Mouse (Mus musculus): ENCODE data around the gene Olfr195. TPM values are rescaled to one million over a fixed set of nuclear protein-coding genes. Genes with fewer than 3 reads are reported as not detected.
"Not testable (repeated sequence)": the region's sequence is repeated elsewhere in the genome, so short reads cannot be mapped to it uniquely, and the experiment has no call there.

The Olfr195 gene
- polyA plus RNA-seq (2016; fragmentation: Nextera tagmentation; extraction: Ambion mirVana): not detected in 2 replicates

DNA sequence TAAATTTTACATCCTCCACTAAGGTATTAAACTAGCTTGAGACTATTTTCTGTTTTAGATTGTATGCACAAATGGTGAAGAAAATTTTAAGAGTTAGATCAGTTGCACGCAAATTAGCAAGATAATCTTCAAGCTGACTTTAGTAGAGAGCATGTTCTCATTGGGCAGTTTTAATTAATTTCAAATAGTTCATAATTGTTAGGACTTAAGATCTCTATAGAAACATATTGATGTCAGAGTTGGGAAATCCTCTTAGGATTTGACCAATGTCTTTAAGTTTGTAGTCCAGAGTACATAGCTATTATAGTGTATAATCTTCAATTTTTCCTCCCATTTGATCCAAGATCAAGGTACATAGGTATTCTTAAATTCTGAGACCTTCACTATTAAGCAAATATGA, at the start of gene Olfr195:
Olfr195 (plus strand) TSS at position 301 of the 400 bp plus-strand sequence.
- Histone ChIP-seq H3K4me3 (no peak within 1 kb of the TSS), H3K27me3 (replicated peaks) (no peaks in the 10 kb centered on the region), H3K36me3 (no peaks in the 10 kb centered on the region), H3K4me2 (no peak within 1 kb of the TSS), H3K9ac (no peak within 1 kb of the TSS), H3K9me3 (replicated peaks) (0 out of 2 replicates have a peak, but pooled peaks cover 3% of the 10 kb centered on the region), H3K27ac (no peak within 1 kb of the TSS), H3K4me1 (no peaks in the 10 kb centered on the region)
- WGBS (ENCODE audit: insufficient replicate concordance): 68% methylated on average over 1 of the region's 1 CpGs
- ATAC-seq: no peak

DNA sequence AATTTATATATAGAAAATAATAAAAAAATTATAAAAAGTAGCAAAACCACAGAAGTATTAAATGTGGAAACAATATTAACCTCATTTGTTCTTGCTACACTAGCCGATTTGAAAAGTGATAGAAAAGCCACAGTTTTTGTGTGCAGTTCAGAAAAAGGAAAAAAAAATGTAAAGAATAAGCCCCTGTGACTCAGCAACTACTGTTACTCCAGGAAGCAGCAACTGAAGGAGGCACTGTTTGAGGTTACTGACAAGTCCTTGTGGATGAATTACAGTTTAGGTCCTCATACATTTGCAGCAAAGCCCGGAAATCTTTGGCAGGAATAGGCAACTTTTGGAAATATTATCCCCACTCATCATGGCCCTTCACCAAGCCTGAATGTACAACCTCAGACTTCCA, 41.5 kb upstream of the Olfr195 start:
- Histone ChIP-seq H3K36me3 (no peaks in the 10 kb centered on the region), H3K4me1 (no peaks in the 10 kb centered on the region), H3K4me2 (no peak overlapping the region), H3K27ac (no peak overlapping the region), H3K9me3 (replicated peaks) (no peaks in the 10 kb centered on the region), H3K9ac (no peak overlapping the region), H3K4me3 (no peak overlapping the region), H3K27me3 (replicated peaks) (no peaks in the 10 kb centered on the region)
- ATAC-seq: no peak
- WGBS (ENCODE audit: insufficient replicate concordance): 61% methylated on average over 2 of the region's 2 CpGs

DNA sequence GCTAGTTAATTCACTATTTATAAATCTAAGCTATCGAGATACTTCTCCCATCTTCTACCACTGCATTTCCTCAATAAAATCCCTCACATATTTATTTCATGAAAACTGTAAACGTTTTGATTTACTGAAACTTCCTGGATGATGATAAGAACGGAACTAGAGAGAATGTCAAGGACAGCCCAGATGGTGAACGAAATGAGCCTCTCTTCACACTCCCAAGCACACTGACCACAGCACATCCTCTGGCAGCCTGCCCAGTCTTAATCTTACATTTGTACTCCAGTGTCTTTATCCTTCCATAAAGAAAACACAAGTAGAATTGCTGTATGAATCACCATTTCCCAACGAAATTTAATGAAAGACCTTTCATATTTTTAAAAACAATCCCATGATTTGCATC, 38.3 kb upstream of the Olfr195 start:
- H3K27ac ChIP-seq; H3K36me3 ChIP-seq; H3K9me3 ChIP-seq (replicated peaks); ATAC-seq; H3K27me3 ChIP-seq (replicated peaks); H3K4me2 ChIP-seq; H3K9ac ChIP-seq; H3K4me1 ChIP-seq; H3K4me3 ChIP-seq: not testable (repeated sequence)
- 41% methylated on average over 5 of the region's 5 CpGs for WGBS (ENCODE audit: insufficient replicate concordance)

DNA sequence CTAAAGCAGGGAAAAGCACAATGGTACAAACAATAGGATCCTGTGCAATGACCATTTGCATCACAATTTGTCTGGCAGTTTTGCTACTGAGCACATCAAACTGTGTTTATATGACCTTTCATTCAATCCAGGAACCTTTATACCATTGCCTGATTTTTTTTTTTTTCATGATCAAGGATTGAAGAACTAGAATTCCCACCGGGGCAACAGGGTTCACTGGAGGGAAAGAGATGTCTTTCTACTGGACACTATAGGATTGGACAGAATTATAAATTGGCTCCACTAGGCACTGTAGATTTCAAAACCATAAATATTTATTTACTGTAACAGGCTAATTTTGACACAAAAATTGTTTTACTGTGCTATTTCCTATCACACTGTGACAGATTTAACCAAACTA, 35.1 kb upstream of the Olfr195 start, which contains the start of gene Olfr193:
Olfr193 (minus strand) TSS at position 101 of the 400 bp plus-strand sequence.
- Histone ChIP-seq H3K36me3 (no peaks in the 10 kb centered on the region), H3K4me1 (no peaks in the 10 kb centered on the region), H3K4me2 (no peak within 1 kb of the TSS), H3K4me3 (no peak within 1 kb of the TSS), H3K27ac (no peak within 1 kb of the TSS), H3K9me3 (replicated peaks) (no peaks in the 10 kb centered on the region), H3K9ac (no peak within 1 kb of the TSS), H3K27me3 (replicated peaks) (no peaks in the 10 kb centered on the region)
- ATAC-seq: no peak
- 59% methylated on average over 1 of the region's 1 CpGs for WGBS (ENCODE audit: insufficient replicate concordance)

DNA sequence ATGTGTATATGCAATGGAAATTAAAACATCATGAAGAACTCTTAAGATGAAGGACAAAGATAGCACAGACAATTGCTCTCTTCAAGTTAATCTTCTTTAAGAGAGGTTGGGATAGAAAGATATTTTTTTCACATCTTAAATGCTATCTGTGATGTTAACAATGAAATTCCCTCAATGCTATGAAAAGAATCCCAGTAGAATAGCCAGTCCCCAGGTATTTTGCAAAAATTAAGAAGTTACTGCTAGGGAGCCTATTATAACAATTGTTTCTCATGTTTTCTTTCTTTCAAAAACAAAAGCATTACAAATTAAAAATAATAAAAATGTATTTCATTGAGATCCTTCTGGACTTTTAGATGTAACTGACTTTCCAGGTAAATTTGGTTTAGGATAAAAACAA, 25.9 kb upstream of the Olfr195 start, which contains the start of gene Olfr194:
Olfr194 (minus strand) TSS at position 101 of the 400 bp plus-strand sequence.
- no peak within 1 kb of the TSS for H3K9ac ChIP-seq
- H3K9me3 ChIP-seq (replicated peaks): no peaks in the 10 kb centered on the region
- H3K27ac ChIP-seq: no peak within 1 kb of the TSS
- no peak within 1 kb of the TSS for H3K4me2 ChIP-seq
- H3K4me1 ChIP-seq: no peaks in the 10 kb centered on the region
- no peaks in the 10 kb centered on the region for H3K36me3 ChIP-seq
- ATAC-seq: no peak
- H3K4me3 ChIP-seq: no peak within 1 kb of the TSS
- H3K27me3 ChIP-seq (replicated peaks): no peaks in the 10 kb centered on the region

DNA sequence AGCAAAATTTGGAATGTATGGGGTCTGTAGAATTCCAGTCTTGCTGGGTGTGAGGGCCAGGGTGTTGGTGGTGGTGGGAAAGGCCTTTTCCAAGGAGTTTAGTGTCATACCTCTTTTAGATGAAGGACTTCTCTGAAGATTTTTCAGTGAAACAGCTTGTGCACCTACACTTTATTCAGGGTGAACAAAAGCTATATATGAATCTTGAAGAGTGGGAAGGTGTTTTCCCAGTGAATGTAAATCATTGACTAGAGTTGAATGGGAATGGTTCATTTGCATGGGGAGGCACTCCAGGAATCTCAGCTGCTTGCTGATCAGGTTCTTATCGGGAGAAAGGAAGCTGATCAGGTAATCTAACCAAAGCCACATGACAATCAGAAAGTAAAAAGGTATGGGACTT, 16.1 kb upstream of the Olfr195 start:
- Histone ChIP-seq H3K27ac (no peak overlapping the region), H3K9ac (no peak overlapping the region), H3K9me3 (replicated peaks) (0 out of 2 replicates have a peak, but pooled peaks cover 7% of the 10 kb centered on the region), H3K4me3 (no peak overlapping the region), H3K27me3 (replicated peaks) (no peaks in the 10 kb centered on the region), H3K36me3 (no peaks in the 10 kb centered on the region), H3K4me2 (no peak overlapping the region), H3K4me1 (no peaks in the 10 kb centered on the region)
- ATAC-seq: no peak
- 74% methylated on average over 1 of the region's 1 CpGs for WGBS (ENCODE audit: insufficient replicate concordance)

DNA sequence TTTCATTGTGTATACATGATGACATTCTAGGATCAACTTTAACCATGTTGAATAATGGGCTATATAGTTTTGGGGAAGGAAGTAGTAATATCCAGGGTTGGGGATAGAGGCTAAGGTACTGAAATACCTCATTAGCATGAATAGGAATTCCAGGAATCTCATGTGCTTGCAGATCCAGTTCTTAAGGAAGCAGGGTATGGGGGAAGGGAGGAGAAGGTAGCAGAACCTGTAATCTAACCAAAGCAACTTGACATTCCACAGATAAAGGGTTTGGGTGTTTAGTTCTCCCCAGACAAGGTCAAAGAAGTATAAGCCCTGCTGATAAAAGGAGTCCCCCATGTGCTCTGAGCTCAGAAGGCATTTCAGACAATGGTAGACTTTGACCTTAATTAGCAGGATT, 5.7 kb upstream of the Olfr195 start:
- 0 out of 2 replicates have a peak, but pooled peaks cover 3% of the 10 kb centered on the region for H3K9me3 ChIP-seq (replicated peaks)
- H3K27ac ChIP-seq: no peak overlapping the region
- H3K4me2 ChIP-seq: no peak overlapping the region
- H3K4me1 ChIP-seq: no peaks in the 10 kb centered on the region
- no peaks in the 10 kb centered on the region for H3K36me3 ChIP-seq
- no peaks in the 10 kb centered on the region for H3K27me3 ChIP-seq (replicated peaks)
- no peak overlapping the region for H3K4me3 ChIP-seq
- no peak for ATAC-seq
- no peak overlapping the region for H3K9ac ChIP-seq

DNA sequence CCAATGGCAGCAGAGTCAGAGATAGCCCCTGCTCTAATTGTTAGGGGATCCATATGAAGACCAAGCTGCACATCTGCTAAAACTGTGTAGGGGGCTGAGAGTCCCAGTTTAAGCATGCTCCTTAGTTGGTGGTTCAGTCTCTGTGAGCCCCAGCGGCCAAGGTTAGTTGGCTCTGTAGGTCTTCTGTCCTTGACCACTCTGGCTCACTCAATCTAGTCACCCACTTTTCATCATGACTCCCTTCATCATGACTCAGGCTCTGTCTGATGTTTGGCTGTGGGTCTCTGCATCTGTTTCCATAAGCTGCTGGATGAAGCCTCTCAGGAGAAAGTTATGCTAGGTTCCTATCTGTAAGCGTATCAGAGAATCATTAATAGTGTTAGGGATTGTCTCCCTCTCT, 5.2 kb downstream of the Olfr195 start:
- H3K27me3 ChIP-seq (replicated peaks): no peaks in the 10 kb centered on the region
- ATAC-seq: no peak
- H3K4me1 ChIP-seq: no peaks in the 10 kb centered on the region
- no peak overlapping the region for H3K27ac ChIP-seq
- no peak overlapping the region for H3K9ac ChIP-seq
- no peak overlapping the region for H3K4me2 ChIP-seq
- H3K36me3 ChIP-seq: no peaks in the 10 kb centered on the region
- H3K4me3 ChIP-seq: no peak overlapping the region
- H3K9me3 ChIP-seq (replicated peaks): no peaks in the 10 kb centered on the region
- WGBS (ENCODE audit: insufficient replicate concordance): 48% methylated on average over 2 of the region's 2 CpGs

DNA sequence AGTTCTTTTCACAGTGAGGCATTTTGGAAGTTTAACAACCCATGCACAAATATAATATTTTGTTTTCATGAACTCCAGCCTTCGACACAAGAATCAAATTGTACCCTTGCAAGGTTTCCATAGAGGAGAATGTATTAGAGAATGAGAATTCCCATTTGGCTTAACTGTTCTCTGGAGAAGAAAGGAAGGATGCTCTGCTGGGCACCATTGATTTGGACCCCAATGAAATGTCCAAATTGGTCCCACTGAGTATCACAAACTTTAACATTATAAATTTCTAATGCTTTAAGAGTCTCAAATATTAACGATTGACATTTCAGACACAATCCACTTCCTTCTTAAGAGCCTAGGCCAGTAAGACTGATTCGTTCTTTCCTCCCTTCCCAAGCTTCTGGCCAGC, 23.5 kb downstream of the Olfr195 start, which contains the start of gene Olfr196:
Olfr196 (minus strand) TSS at position 101 of the 400 bp plus-strand sequence.
- Histone ChIP-seq H3K36me3 (no peaks in the 10 kb centered on the region), H3K9ac (no peak within 1 kb of the TSS), H3K9me3 (replicated peaks) (no peaks in the 10 kb centered on the region), H3K4me2 (no peak within 1 kb of the TSS), H3K4me3 (no peak within 1 kb of the TSS), H3K27ac (no peak within 1 kb of the TSS), H3K4me1 (no peaks in the 10 kb centered on the region), H3K27me3 (replicated peaks) (no peaks in the 10 kb centered on the region)
- WGBS (ENCODE audit: insufficient replicate concordance): 48% methylated on average over 3 of the region's 3 CpGs
- ATAC-seq: no peak

Other genes with a start within 250 kb of the Olfr195 start
- not detected in 2 replicates for gene Olfr181, start 218.3 kb upstream of the Olfr195 start, polyA plus RNA-seq (2016; fragmentation: Nextera tagmentation; extraction: Ambion mirVana)
- not detected in 2 replicates for gene Olfr180, start 217.7 kb upstream of the Olfr195 start, polyA plus RNA-seq (2016; fragmentation: Nextera tagmentation; extraction: Ambion mirVana)
- not detected in 2 replicates for gene Olfr183, start 151.7 kb upstream of the Olfr195 start, polyA plus RNA-seq (2016; fragmentation: Nextera tagmentation; extraction: Ambion mirVana)
- gene Olfr186, start 116.8 kb upstream of the Olfr195 start, polyA plus RNA-seq (2016; fragmentation: Nextera tagmentation; extraction: Ambion mirVana): not detected in 2 replicates
- not detected in 2 replicates for gene Olfr187, start 107.3 kb upstream of the Olfr195 start, polyA plus RNA-seq (2016; fragmentation: Nextera tagmentation; extraction: Ambion mirVana)
- not detected in 2 replicates for gene Olfr190, start 69.0 kb upstream of the Olfr195 start, polyA plus RNA-seq (2016; fragmentation: Nextera tagmentation; extraction: Ambion mirVana)
- not detected in 2 replicates for gene Olfr191, start 57.2 kb upstream of the Olfr195 start, polyA plus RNA-seq (2016; fragmentation: Nextera tagmentation; extraction: Ambion mirVana)
- not detected in 2 replicates for gene Olfr193, start 35.2 kb upstream of the Olfr195 start, polyA plus RNA-seq (2016; fragmentation: Nextera tagmentation; extraction: Ambion mirVana)
- gene Olfr194, start 26.0 kb upstream of the Olfr195 start, polyA plus RNA-seq (2016; fragmentation: Nextera tagmentation; extraction: Ambion mirVana): not detected in 2 replicates
- gene Olfr196, start 23.4 kb downstream of the Olfr195 start, polyA plus RNA-seq (2016; fragmentation: Nextera tagmentation; extraction: Ambion mirVana): not detected in 2 replicates
- not detected in 2 replicates for gene Olfr198, start 56.5 kb downstream of the Olfr195 start, polyA plus RNA-seq (2016; fragmentation: Nextera tagmentation; extraction: Ambion mirVana)
- gene Olfr199, start 72.7 kb downstream of the Olfr195 start, polyA plus RNA-seq (2016; fragmentation: Nextera tagmentation; extraction: Ambion mirVana): not detected in 2 replicates
- 0.08 and 0.13 TPM in 2 replicates for gene Olfr201, start 125.6 kb downstream of the Olfr195 start, polyA plus RNA-seq (2016; fragmentation: Nextera tagmentation; extraction: Ambion mirVana)
- not detected in 2 replicates for gene Olfr202, start 139.7 kb downstream of the Olfr195 start, polyA plus RNA-seq (2016; fragmentation: Nextera tagmentation; extraction: Ambion mirVana)
- gene Olfr203, start 151.8 kb downstream of the Olfr195 start, polyA plus RNA-seq (2016; fragmentation: Nextera tagmentation; extraction: Ambion mirVana): not detected in 2 replicates
- gene Olfr204, start 171.2 kb downstream of the Olfr195 start, polyA plus RNA-seq (2016; fragmentation: Nextera tagmentation; extraction: Ambion mirVana): not detected in 2 replicates
- not detected in 2 replicates for gene Olfr205, start 184.1 kb downstream of the Olfr195 start, polyA plus RNA-seq (2016; fragmentation: Nextera tagmentation; extraction: Ambion mirVana)
- not detected in 2 replicates for gene Olfr206, start 202.2 kb downstream of the Olfr195 start, polyA plus RNA-seq (2016; fragmentation: Nextera tagmentation; extraction: Ambion mirVana)
- not detected in 2 replicates for gene Olfr209, start 216.9 kb downstream of the Olfr195 start, polyA plus RNA-seq (2016; fragmentation: Nextera tagmentation; extraction: Ambion mirVana)

Data from liver, embryonic 12.5 days (tissue).